Mouse (Mus musculus) cerebellum, adult 2 months (tissue): ENCODE data around the gene Ablim2.

Source experiments
- CTCF ChIP-seq: fragments of 200-500 bp; IDR thresholded peaks from 2 replicates; pipeline ENCODE4 v1.5.1; 2011; ENCODE audit warnings: low read depth, mild to moderate bottlenecking, control low read depth, low read length, moderate library complexity, borderline replicate concordance; ENCODE audit not compliant: insufficient read depth
- POLR2A ChIP-seq: fragments of 200-500 bp; IDR thresholded peaks from 2 replicates; pipeline ENCODE4 v1.6.1; 2011; ENCODE audit warnings: low read length, control low read depth, borderline replicate concordance; ENCODE audit not compliant: insufficient read depth

DNA sequence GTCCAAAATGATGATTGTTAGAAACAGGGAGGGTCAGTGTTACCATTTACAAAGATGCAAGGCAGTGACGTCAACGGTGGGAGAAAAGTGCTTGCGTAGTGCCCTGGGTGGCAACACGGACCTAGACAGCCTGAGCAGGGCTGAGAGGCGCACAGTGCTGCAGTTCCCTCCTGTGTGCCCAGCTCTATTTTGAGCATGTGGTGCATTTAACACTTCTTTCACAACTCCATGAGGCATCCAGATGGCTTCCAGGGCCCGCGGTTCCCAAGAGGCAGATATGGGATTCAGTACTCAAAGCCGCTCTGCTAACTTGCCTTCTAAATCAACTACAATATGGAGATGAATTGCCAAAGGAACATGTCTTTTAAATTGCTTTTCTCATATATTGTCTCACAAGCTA, 121.5 kb downstream of the Ablim2 start:
- no peak for TF ChIP-seq POLR2A
- TF ChIP-seq CTCF = no peak
